Mouse (Mus musculus) left cerebral cortex, postnatal 25 days (tissue): ENCODE data around the gene Cnot2. TPM values are rescaled to one million over a fixed set of nuclear protein-coding genes. Genes with fewer than 3 reads are reported as not detected.

Experiments
- DNase-seq, 2 experiments: peaks; one replicate each; pipeline ENCODE4 v3.0.0; 2022; ENCODE audit warnings: low spot score in 2 of 2, mixed read lengths in 1 of 2
- intact Hi-C: fragments of 180-260 bp; cut with DNase I; formaldehyde crosslinking; loops from one replicate; pipeline ENCODE4 v1.15.1; 2025
- total RNA-seq, 2 experiments: library from RNA; stranded (reverse); gene quantifications; 2 replicates each; pipeline ENCODE4 v1.2.3; 2021

The Cnot2 gene
- total RNA-seq, 2 experiments from 2014 or later, result 76.6 to 80.8 TPM

DNA sequence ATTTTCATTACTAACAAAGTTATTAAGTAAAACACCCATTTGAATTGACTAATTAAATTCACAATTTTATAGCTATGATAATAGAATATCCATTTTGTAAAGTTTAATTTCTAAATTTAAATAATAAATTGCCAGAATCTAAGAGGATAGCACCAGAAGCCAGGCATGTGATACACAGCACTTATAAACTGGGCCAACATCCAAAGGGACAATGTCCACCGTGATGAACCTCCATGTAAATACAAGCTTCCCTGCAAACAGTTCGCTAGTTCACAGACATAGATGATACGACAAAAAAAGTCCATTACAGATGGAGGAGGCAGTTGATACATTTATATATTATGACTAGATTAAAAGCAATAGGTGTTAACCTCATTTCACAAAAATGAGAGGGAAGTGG lies 88.5 kb downstream of the Cnot2 start:
- intact Hi-C loops, result no loop called here
- DNase-seq, result no peak

- DNase-seq, result peak in 1 of 2 experiments; percentile 66
- intact Hi-C loops, result no loop called here
These were observed 94.2 kb downstream of the Cnot2 start for GRCm38 (mm10) chr10:116486895-116487747.

DNA sequence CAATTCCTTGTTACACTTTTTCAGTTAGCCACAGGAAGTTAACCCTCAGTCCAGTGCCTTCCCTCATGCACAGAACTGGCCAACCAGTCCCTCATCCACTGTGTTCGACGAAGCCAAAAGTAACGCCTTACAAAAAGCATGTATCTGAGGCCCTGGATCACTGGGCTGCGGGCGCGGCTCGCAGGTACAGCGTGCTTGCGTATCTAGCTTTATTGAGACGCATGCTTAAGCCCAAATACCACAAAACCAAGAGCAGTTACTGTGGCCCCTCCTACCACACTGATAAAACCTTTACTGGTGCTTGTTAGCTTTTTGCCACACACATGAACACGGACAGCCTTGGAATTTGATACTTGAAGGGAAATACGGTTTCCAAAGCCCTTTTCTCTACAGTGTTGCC lies 99.4 kb downstream of the Cnot2 start:
- intact Hi-C loops, result no loop called here
- no peak for DNase-seq

- intact Hi-C loops, result no loop called here
- no peak for DNase-seq
These were observed 100.3 kb downstream of the Cnot2 start for GRCm38 (mm10) chr10:116480988-116481387.

GRCm38 (mm10) chr10:116476559-116476958 lies 104.8 kb downstream of the Cnot2 start:
- intact Hi-C loops, result no loop called here
- DNase-seq, result no peak

GRCm38 (mm10) chr10:116475725-116476124 lies 105.6 kb downstream of the Cnot2 start:
- no peak for DNase-seq
- intact Hi-C loops, result no loop called here

DNA sequence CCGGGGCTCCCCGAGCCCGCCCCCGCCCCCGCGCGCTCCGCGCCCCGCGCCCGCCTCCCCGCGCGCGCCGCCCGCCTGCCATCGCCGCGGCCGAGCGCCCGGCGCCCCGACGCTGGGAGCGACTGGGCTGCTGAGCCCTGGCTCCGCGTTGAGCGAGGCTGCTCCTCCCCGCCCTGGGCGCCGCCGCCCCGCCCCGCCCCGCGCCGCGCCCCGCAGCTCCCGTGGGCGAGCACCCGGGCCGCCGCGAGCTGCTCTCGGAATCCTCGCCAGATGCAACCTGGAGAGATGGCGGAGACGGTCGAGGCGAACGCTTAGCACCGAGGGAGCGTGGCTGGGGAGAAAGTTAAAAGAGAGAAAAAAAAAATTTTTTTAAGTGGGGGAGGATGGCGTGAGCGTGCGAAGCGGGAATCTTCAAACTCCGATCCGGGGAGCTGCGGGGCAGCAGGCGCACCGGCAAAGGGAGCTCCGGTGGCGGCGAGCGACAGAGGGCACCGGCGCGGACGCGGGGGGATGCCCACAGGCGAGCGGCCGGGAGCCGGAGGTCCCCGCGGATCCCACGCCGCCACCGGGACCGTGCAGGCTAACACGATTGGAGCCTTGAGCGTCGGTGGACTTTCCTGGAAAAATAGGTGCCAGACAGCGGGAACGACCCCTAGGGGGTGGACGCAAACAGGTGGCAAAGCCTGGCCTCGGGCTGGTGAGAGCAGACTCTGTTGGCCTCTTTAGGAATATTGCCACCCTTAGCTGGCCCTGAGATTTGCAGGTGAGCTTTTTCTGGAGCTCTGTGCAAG lies 107.4 kb downstream of the Cnot2 start, which contains the start of gene Kcnmb4:
TSS of gene Kcnmb4 (minus strand) at position 120 of the 791 bp plus-strand sequence.
- peak; percentile 64 to 71 for DNase-seq
- intact Hi-C loops, result loop anchor here (2.0 to 5.0 kb wide), 3 partner anchors 45 to 108 kb away; partner anchors contain the start of gene Cnot2

GRCm38 (mm10) chr10:116473071-116473758 lies 108.1 kb downstream of the Cnot2 start:
- intact Hi-C loops, result loop anchor here (2.0 to 5.0 kb wide), 3 partner anchors 44 to 109 kb away; partner anchors contain the start of gene Cnot2
- DNase-seq, result peak; percentile 63 to 66

- no peak for DNase-seq
- intact Hi-C loops, result loop anchor here (2.0 to 5.0 kb wide), 3 partner anchors 44 to 110 kb away; partner anchors contain the start of gene Cnot2
These were observed 108.7 kb downstream of the Cnot2 start for GRCm38 (mm10) chr10:116472579-116472978.

DNA sequence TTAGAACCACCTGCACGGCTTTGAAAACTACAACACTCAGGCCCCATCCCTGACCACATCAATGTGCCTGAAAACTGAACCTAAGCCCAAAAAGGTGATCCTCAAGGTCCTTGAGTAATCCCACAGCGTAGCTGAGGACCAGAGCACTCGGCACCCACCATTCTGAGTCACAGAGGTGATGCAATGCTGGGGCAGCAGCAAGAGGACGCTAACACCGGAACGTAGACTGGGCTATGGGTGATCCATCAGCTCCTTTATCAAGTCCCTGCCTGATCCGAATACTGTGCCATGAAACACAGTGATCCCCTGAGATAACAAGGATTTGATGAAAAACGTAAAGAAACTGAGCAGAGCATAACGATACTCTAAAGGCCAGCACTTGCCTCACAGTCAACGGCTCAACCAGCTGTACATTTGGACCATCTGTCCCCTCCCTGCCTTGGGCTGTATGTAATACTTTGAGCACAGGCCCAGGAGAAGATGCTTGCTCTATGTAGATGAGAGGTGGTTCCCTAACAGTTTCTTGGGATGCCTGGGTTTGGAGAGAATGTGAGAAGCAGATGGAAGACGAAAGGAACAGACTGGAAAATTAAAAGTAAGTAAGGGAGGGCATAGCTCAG lies 110.9 kb downstream of the Cnot2 start:
- DNase-seq, result peak in 1 of 2 experiments; percentile 45
- intact Hi-C loops, result loop anchor here (2.0 to 5.0 kb wide), 3 partner anchors 68 to 140 kb away; partner anchors contain the start of gene Cnot2

GRCm38 (mm10) chr10:116468094-116468493 lies 113.2 kb downstream of the Cnot2 start:
- intact Hi-C loops, result no loop called here
- no peak for DNase-seq

DNA sequence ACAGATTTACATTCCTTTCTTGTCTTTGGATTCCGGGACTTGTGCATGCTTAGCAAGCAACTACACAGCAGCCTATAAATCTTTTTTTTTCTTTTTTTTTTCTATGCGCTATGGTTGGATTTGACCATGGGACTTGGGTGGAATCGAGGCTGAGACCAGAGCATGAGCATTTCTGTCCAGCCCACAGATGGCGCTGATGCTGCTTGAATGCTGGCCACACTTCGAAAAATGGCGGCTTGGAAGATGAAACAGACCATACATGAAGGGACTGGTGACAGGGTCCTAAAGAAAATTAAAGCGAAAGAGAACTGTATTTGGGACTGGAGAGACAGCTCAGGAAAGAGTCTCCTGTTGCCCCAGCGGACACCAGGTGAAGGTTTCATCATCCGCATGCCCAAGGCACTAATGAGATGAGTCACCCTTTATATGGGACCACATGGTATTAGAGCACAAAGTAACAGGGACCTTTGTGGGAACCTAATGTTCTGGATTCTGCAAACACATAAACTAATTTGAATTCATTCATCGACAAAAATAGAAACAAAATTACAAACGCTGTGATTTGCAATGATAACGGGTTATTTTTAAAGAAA lies 117.5 kb downstream of the Cnot2 start:
- intact Hi-C loops, result no loop called here

DNA sequence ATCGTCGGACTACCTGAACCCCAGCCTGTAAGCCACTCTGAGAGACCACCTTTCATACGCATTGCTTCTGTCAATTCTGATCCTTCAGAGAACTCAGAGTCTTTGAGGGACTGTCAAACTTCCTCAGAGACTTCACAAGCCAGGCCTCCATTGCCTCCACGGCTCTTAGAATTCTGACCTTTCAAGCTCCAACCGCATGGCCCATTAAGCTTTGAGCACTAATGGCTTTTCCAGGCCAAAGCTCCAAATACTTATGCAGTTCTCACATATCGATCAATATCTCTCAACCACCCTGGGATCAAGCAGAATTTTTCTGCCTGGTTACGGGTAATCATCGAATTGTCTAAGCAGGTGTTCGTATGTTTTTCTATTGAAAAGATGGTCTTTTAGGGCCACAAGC lies 119.9 kb downstream of the Cnot2 start:
- no peak for DNase-seq
- intact Hi-C loops, result no loop called here

More for the DNA sequence above, 117.5 kb downstream of the Cnot2 start:
- DNase-seq, result no peak

DNA sequence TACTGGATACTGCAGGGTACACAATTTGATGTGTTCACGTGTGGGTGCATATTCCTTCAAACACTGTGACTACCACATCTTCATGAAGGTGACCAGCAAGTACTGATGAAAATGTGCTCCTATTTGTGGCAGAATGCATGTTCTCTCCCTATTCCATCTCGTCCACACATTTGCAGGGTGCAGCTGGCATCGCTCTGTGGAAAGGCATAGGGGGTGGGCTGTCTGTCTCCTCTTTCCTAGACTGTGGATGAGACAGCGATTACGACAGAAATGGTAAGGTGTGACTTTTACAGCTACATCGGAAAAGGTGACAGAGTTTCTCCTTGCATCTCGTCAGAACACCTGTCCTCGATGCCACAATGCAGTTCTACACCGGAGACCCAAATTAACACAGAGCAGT lies 122.5 kb downstream of the Cnot2 start:
- DNase-seq, result peak in 1 of 2 experiments; percentile 64
- intact Hi-C loops, result no loop called here

DNA sequence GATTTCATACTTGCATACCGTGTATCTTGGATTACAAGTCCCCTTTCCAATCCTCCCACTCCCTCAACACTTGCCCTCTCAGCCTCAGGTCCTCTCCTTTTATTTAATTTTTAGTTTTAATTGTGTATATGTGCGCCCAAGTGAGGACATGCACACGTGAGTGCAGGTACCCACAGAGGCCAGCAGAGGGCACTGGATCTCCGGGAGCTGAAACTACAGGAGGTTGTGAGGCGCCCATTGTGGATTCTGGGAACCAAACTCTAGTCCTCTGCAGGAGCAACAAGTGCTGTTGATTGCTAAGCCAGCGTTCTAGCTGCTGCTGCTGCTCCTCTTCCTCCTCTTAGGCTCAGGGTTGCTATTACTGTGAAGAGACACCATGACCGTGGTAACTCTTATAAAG lies 128.5 kb downstream of the Cnot2 start:
- intact Hi-C loops, result no loop called here
- no peak for DNase-seq

DNA sequence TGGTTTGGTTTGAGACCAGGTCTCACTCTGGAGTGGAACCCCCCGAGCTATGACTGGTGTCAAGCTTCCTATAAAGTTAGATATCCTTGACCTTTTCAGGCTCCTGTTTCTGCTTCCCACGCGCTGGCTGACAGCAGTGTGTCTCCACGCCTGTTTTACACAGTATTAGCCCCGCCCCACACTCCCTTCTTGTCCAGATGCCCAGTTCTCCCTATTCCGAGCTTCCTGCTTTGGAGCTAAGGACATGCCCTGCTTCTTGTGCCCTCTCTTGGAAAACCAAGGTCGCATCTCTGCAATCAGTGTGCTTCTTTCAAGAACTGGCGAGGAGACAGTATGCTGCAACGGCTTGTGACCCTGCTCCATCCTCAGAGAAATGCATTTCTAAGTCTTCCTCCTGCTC lies 130.7 kb downstream of the Cnot2 start:
- DNase-seq, result no peak
- intact Hi-C loops, result no loop called here

DNA sequence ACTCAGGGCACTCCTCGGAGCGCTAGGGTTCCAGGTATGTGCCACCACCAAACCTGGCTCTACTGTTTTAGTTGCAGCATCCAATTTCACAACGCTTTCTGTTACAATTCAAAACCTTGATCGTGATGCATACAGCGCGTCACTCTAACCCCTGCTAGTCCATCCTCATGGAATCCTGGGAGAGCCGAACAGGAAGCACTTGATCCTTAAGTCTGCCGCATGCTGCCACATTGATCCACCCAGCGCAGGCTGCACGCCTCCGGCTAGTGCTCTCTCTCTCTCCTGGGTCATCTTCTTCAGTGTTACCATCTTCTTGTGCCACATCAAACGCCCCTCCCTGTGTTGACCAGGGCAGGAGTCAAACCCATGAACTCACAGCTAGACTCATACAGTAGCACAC lies 133.1 kb downstream of the Cnot2 start:
- intact Hi-C loops, result no loop called here
- DNase-seq, result no peak

- intact Hi-C loops, result no loop called here
- no peak for DNase-seq
These were observed 134.1 kb downstream of the Cnot2 start for GRCm38 (mm10) chr10:116447176-116447575.

DNA sequence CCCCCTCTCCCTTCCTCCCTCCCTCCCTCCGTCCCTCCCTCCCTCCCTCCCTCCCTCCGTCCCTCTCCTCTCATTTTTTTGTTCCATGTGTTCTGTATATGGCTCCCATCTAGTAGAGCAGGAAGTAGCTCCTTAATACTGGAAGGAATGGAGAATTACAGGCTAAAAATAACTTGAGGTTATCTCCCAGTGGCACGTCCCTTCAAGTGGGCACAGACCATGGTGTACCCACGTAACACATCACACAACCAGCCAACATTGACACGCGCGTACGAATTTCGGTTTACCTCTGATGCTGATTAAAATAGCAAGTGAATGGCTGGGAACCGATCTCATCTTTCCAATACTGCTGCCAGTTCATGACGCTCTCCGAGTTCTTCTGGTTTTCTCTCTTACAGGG lies 135.3 kb downstream of the Cnot2 start:
- no peak for DNase-seq
- intact Hi-C loops, result no loop called here
